Mouse (Mus musculus) urinary bladder, postnatal 25 days (tissue): ENCODE measurements around the gene Sult6b1.
A peak's percentile ranks its signal among the peaks of the same experiment; 100 is the strongest.

Source experiments
- DNase-seq: peaks from one replicate; pipeline ENCODE4 v3.0.0; 2022; ENCODE audit warnings: low spot score

Sult6b1 gene

DNA sequence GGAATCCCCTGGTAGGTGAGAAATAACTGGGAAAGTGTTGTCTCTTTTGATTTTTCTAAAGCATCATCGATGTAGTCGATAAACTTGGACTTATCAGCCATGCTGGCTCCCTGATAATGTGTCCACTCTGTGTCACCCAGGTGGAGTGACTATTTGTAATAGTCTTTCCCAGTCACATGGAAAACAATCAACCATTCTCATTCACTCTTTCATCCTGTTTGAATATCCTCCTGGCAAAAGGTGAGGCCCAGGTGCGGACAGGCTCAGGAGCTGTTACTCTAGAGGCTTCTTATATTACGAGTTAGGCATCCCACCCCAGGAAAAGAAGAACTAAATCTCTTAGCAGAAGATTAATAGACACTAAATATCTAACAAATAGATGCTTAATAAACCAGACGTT lies at the start of gene Sult6b1:
Sult6b1 (minus strand) TSS at position 101 of the 400 bp plus-strand sequence.
- no peak for DNase-seq

DNA sequence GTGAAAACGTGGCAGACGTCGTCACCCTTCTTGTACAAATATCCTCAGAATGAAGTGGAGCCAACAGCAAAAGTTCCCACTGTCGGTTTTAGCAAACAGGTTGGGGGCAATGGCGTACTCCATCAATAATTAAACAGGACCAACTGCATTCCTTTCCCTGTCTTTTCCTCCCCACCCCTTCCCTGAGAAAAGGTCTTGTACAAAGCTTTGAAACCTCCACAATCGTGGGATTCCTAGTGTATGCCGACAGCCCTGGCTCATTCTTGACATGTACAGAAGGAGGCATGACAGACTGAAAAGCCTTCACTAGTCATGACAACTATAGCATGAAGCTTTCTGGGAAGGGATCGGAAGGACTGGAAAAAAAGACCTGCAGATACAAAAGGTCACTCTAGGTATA lies 46.4 kb upstream of the Sult6b1 start:
- no peak for DNase-seq

DNA sequence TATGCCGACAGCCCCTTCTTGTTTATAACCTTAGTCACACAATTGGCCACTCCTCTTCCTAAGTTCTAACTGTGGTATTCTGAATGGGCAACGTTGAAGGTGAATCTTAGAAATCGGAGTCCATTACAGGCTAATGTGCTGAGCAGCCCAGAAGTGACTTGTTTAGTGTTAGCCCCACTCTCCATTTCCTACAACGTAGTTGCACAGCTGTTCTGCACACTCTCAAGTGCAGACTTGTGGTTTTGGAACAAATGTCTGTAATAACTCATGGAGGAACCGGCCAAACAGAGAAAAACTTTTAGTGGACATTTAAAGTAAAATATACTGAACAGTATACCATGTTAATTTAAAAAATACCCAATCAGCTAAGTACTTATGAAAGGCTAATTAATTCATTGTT lies 45.3 kb upstream of the Sult6b1 start:
- no peak for DNase-seq

DNA sequence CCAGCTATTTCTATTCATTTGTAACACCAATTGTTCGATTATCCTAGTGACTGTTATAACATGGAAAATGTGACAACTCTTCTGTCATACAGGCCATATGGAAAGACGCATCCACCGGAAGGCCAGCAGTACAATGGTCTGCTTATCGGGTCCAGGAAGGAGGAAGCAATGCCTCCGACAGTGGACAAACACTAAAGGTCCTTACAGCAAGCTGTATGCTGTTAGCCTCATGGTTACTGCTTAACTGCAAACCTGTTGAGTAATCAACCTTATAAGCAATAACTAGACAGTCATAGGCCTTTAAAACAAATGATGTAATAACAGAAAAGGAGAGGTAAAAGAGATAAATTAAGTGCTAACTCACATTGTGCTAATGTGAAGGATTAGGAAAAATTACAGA lies 44.4 kb upstream of the Sult6b1 start:
- no peak for DNase-seq

DNA sequence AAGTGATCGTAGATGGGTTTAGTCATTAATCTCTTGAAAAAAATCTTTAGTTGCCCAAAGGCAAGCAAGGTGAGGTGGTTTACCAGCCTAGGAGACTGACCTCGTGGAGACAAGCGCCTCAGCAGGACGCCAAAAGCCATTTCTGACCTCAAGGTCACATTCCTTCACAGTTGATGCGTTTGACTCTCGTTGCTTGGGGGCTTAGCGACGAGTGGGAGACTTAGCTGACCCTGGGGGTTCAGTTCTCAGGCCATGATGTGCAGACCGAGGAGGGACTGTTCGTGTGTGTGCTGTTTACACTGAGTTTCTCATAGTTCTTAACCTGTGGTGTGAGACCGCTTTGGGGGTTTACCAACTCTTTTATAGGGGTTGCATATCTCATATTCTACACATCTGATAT lies 35.8 kb upstream of the Sult6b1 start:
- DNase-seq, result no peak

DNA sequence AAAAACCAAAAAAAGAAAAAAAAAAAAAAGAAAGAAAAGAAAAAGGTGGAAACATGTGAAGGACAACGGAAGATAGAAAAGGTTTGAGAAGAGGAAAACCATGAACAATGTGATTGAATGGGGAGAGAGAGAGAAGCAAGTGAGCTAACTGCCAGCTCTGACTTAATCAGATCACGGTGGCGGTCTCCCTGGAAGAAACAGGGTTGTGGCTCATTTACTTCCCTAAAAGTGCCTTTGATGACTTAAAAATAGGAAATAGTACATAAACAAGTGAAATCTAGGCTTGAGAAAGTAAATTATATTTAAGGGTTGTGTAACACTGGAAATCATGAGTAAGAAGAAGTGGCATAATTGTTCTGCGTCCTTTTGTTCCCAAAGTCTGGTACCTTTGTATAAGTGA lies 32.1 kb upstream of the Sult6b1 start:
- no peak for DNase-seq

DNA sequence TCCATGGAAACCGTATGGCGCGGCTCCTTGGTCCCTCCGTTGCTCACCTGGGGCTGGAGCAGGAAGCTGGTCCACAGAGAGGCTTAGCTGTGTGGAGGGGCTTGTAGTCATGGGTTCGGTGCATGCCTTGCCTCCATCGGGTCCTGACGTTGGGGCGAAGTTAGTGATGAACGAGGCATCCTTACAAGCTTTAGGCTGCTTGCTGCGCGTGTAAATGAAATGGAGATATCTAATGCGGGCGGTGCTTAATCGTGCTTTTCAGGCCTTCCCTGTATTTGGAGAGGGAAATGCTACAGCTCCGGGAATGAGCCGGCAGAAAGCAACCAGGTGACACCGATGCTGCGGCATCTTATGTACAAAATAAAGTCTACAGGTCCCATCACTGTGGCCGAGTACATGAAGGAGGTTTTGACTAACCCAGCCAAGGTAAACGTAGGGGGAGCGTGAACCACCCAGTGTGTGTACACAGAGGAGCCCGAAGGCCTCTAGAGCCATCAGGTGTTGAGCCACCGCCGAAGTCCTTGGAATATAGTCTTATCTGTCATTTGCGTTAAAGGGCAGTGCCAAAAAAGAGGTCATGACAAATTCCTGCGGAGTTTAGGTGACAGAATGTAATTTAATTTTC lies 30.5 kb upstream of the Sult6b1 start:
- DNase-seq, result no peak

DNA sequence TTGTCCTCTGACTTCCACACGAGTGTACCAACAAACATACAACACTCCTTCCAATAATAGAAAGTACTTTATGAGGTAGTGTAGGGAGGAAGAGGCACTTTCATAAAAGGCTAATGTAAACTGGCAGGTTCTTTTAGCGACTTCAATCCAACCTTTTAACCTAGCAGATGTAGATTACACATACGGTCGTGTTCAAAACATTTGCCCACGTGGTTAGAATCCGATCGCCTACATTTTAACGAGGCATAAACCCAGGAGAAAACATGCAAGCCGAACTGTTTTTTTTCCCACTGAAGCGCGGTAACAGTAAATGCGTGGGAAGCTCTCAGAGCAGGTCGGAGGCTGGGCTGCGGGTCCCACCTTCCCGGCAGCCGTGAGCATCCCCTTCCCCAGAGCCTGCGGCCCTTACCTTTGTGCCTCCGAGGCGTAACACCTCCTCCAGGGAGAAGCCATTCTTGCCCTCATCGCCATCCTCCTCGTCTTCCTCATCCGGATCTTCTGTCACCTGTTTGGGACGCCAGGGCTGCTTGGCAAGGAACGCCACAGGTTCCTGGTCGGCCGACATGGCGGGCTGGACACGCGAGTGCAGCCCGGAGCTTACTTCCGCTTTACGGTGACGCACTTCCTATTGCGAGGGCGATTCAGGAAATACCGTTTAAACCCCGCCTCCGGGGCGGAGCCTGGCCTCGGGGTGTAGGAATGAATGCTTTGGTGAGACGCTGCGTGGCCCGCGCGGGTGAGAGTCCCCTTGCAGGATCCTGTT lies 29.9 kb upstream of the Sult6b1 start, which contains the start of the genes Cebpz and Ndufaf7:
Cebpz (minus strand) TSS at position 601 of the 763 bp plus-strand sequence.
Ndufaf7 (plus strand) TSS at position 671 of the 763 bp plus-strand sequence.
- DNase-seq, result peak; percentile 95

DNA sequence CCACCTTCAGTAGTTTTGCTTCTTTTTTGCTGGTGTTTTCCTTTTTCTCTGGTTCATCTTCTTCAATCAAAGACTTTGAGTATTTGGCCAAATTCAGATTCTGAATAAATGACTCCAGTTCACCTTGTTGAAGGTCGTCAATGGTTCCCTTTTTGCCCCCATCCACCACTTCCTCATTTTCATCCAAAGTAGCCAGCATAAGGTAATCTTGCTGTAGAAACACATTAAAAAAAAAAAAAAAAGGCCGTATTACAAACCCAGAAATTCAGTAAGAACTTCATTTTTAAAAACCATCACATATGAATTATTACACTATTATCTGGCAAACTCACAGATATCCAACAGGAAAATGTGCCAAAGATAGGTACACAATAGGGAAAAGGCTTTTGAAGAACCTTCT lies 29.1 kb upstream of the Sult6b1 start:
- no peak for DNase-seq

DNA sequence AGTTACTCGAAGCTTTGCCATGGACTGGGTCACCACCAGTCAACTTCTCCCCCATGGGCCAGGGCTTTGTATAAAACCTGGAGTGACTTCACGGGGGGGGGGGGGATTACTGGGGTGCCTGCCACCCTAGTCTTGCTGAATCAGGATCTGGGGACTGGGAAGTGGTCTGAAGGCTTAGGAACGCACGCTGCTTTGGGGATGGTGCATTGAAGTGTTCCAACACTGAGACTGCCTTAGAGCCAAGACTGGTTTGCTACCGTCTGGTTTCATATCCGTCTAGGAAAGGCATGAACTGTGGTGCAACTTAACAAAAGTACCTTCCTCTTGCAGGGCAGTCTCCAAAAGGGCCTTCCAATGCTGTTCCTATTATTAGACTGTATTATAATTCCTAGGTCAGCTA lies 10.9 kb upstream of the Sult6b1 start:
- no peak for DNase-seq

DNA sequence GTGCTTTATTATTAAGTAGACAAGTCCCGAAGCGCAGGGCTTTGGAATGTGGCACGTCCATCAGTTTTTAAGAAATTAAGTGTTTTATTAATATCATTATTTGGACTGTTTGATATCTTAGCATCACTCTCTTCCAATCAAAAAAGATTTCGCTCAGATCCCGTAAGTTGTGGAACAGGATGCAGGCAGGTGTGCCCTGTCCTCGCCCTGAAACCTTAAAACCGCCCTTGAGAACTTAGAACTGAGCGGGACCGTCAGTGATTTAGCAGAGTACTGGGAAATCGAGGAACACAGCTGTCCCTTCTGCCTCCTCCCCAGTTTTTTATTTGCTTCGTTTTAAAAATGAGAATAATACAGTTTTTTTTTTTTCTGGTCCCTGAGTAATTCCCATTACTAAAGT lies 10.1 kb upstream of the Sult6b1 start:
- no peak for DNase-seq

DNA sequence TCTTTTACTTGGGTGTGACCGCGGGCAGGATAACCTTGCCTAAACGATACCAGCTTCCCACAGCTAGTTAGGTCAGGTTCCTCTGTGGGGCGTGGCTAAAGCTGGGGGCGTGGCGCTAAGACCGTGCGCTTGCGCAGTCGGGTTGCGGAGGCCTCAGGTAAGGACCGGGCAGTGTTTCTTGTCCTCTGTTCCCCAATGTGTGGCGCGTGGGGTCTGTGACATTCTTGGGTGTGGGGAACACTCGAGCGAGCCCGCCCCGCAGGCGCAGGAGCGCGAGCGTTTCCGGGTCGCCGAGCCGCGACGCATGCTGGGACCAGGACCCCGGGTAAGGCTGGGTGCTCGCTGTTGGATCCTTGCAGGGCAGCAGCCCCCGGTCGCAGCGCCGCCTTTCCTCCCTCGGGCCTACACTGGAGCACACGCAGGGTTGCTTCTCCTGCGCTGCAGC lies 9.6 kb upstream of the Sult6b1 start, which contains the start of gene Cebpzos:
Cebpzos (plus strand) TSS at position 132 of the 445 bp plus-strand sequence.
- DNase-seq, result peak; percentile 80

DNA sequence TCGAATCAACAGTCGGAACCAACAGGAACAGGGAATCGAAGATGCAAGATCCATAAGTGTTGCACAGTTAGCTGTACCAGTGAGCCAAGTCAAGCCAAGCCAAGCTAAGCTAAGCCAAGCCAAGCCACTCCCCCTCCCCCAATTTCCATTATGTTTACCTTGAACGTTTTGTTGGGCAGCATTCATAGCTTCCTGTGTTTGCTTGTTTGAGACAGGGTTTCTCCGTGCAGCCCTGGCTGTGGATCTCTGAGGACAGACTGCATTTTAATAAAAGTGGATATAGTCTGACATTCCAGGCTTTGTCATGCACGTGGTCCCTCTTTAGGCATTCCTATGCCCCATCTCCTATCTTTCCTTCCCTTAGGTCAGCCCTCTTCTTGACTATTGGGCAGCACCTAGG lies 9.0 kb upstream of the Sult6b1 start:
- DNase-seq, result no peak

DNA sequence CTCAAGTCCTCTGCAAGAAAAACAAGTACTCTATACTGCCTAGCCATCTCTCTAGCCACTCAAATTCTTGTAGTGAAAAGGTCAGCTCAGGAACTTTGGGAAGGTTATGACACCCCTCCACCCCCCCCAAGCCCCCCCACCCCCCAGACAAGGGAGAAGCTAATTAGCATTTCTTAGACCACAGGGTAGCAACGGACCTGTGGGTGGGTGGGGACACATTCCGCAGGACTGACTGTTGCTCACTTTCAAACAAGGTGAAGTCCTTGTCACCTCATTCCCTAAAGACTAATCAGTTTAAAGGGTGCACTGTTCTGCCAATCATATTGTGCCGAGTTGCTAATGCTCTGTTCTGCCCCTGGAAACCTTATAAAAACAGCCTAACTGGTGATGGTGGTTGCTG lies 7.1 kb upstream of the Sult6b1 start:
- no peak for DNase-seq

DNA sequence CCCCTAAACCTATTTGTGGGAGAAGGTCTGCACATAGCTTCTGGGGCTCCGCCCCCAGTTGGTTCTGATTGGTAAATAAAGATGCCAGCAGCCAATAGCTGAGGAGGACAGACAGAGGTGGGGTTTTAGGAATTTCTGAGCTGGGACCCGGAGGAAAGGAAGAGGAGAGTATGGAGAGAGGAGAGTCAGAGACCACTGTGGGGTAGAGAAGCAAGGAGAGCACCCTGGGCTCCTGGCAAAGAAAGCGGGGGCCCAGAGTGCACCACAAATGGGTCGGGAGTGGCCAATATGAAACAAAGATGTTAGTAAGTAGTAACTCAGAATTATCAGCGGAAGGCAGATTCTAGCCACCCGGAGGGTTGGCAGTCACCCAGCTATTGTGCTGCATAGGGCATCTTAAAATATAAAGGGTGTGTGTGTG lies 6.1 kb upstream of the Sult6b1 start:
- no peak for DNase-seq

DNA sequence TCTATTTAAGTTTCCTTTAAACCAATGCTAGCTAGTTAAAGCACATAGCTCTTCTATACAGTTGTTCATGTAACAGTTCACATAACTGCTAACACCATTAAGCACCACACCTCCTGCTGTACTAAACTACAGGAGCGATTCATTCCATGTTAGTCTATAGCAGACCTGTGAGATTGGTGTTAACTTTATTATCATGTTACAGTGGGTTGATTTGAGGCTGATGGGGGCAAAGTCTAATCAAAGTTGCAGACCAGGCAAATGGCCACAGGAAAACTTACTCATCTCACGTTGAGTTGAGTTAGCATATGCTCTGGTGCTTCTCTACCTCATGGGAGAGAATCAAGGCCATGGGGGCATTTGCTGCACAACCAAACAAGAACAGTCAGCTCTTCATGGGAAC lies 2.6 kb upstream of the Sult6b1 start:
- no peak for DNase-seq

DNA sequence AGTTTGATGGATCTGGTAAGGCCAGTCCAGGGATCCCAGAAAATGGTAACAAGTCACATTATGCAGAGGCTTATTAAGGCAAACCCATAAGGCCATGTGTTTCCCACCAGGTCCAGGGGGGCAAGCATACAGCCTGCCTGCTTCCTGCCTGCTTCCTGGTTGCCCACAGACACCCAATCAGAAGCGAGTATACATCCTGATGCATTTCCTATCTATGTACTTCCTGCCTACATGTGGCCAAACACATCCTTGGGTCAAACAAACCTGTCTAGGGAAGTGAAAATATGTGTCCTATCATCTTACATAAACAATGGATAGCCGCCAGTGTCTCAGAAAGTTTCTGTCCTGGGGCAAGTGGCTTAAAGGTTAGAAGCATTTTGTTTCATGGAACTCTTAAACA lies 3.6 kb downstream of the Sult6b1 start:
- DNase-seq, result no peak

DNA sequence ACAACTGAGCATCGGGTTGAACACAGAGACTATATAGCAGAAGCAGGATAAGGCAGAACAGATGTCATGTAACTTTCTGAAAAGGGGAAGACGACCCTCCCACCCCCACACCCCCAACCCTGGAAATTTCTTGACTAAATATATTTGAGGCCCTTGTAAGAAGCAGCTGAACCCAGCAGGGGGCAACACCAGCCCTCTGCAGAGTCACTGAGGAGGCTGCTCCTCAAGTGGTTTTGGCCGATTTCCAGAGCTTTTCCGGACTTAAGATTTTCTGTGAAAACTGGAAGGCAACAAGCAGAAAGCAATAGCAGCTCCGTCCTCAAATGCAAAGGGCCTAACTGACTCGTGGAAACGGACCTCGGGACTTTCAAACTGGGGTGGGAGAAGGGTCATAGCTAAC lies 11.4 kb downstream of the Sult6b1 start:
- DNase-seq, result peak; percentile 19

DNA sequence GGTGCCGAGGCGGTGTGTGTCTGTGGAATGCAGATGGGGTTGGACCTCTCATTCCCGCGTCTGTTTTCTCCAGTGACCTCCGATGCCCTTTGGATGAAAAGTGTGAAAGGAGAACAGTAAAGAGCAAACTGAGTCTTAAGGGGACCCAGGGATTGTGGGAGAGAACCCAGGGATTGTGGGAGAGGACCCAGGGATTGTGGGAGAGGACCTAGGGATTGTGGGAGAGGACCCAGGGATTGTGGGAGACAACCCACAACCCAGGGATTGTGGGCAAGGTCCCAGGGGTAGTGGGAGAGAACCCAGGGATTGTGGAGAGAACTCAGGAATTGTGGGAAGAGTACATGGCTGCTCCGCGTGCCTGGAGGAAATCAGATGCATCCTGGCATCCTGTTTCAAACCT lies 11.8 kb downstream of the Sult6b1 start:
- no peak for DNase-seq

DNA sequence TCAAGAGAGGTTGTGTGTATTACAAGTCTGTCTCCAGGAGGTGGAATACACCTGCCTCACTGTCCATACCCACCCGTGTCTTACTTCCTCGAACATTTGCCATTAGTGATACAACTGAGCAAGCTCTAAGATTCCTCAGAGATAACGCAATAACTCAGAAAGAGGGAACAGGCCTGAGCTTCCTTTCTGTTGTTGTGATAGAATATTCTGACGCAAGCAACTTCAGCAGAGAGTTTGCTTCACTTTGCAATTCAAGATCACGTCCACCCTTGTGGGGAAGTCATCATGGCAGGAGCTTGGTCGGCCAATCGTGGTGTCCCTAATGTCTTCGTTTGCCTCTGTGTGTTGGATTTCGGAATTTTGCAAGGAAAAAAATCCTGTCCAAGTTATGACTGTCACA lies 15.8 kb downstream of the Sult6b1 start:
- no peak for DNase-seq

DNA sequence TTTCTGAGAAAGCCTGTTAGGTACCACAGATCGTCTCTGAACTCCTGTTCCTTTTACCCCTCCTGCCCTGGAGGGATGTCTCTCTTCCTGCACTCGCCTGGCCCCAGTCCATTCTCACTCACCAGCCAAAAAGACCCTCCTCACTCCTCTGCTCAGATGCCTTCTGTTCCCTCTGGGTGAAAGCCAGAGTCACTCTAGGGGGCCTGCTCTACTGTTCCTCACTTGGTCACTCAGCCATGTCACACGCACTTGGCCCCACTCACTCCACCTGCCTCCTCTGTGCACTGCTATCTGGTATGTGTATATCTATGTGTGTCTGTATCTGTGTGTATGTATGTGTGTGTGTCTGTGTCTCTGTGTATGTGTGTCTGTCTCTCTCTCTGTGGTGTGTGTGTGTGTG lies 17.6 kb downstream of the Sult6b1 start:
- no peak for DNase-seq

DNA sequence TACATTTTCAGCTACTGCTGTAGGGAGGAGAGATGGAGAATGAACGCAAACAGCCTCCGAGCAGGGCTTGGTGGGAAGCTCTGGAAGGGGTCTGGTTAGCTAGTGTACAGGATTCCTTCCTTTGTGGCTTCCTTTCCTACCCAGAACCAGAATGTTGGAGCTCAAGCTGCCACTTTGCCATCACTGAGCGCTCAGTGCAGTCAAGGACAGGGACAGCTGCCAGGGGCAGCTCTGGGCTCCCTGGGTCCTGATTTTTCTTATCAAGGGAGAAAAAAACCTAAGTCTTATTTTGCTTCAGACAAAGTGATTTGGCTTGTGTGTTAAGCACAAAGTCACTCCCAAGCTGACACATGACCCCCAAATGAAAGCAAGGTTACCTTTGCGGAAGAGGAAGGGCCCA lies 18.2 kb downstream of the Sult6b1 start:
- no peak for DNase-seq

DNA sequence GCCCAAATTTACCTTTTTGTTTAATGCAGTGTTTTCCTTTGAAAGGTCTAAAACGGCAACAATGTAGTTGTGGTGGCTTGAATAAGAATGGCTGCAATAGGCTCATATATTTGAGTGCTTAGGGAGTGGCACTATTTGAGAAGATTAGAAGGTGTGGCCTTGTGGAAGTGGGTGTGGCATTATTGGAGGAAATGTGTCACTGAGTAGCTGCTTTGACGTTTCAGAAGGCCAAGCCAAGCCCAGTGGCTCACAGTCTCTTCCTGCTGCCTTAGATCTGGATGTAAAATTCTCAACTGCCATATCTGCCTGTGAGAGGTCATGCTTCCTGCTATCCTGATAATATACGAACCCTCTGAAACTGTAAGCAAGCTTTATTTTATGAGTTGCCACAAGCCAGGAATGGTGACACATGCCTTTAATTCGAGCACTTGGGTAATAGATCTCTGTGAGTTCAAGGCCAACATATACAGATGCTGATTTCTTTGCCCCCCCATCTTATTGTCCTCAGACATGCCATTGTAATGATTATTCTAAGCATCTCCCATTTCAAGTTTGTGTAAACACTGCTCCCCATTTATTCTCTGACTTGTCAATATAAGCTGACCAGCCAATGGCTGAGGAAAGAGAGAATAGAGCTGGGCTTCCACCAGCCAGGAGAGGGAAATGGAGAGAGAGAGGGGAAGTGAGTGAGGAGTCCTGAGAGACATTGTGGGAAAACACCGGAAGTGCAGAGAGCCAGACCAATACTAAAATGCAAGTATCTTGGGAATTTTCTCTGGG lies 21.3 kb downstream of the Sult6b1 start:
- no peak for DNase-seq
